Mouse (Mus musculus) cerebellum, postnatal 10 days (tissue): ENCODE data around the gene Bmp4.

ENCODE experiments used
- DNase-seq, 2 experiments: peaks; one replicate each; pipeline ENCODE4 v3.0.0; 2021; ENCODE audit warnings: mixed read lengths in 2 of 2

Gene Bmp4

GRCm38 (mm10) chr14:46385701-46386477 is 4.6 kb downstream of the Bmp4 start:
- DNase-seq, result peak; percentile 16

DNA sequence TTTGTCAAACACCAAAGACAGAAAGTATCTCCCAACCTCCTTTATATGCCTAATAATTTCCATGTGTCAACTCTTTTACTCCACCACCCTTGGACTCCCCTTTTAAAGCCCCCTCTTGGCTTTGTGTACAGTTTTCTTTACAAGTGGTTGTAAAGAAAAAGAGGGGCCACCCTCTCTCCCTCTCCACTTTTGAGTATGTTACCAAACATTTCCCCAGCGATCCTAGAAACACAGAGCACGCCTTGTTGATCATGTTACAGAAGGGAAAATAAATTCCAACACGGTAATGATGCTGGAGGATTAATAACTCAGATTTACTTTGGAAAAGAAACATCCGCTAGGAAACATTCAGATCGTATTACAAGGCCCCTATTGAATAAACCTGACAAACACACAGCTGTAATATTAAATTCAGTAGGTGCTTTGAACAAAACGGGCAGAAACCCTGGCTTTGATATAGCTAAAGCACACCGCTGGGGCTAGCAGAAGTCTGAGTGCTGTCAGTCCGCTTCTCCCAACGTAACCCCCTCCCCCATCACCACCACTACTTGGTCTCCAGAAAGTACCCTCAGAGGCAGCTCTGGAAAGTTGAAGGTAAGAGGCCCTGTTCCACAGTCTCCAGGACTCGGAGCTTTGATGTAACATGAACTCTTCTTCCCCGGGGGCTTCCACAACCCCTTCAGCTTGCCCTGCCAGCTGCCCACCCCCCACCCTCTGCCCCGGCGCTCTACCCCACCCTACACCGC is 5.3 kb downstream of the Bmp4 start:
- DNase-seq, result peak; percentile 6 to 8

GRCm38 (mm10) chr14:46381457-46381856 is 9.0 kb downstream of the Bmp4 start:
- DNase-seq, result peak; percentile 33 to 61

- DNase-seq, result peak; percentile 72 to 80
These were observed 10.2 kb downstream of the Bmp4 start for GRCm38 (mm10) chr14:46380286-46380721.

DNA sequence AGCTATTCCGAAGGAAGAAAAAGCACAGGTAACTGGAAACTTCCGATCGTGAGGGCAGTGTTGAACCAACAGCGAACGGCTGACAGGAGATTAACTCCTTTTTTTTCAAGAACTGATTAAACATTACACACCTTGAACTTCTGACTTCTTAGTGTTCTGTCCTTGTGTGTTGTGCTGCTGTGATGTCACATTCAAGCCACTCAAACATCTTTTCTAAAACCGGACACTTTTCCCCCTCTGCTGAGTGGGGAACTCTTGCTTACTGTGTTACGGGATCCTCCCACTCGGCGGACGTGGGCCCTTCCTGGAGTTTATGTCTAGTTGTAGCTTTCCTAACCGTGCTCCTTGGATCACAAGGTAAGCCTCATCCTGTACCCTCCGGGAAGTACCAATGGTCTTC is 11.2 kb downstream of the Bmp4 start, which contains the start of gene Gm15217:
Gene Gm15217, plus strand, starts transcription at position 130 of the 400 bp plus-strand sequence.
- no peak for DNase-seq

GRCm38 (mm10) chr14:46375796-46376195 is 14.7 kb downstream of the Bmp4 start:
- DNase-seq, result no peak

DNA sequence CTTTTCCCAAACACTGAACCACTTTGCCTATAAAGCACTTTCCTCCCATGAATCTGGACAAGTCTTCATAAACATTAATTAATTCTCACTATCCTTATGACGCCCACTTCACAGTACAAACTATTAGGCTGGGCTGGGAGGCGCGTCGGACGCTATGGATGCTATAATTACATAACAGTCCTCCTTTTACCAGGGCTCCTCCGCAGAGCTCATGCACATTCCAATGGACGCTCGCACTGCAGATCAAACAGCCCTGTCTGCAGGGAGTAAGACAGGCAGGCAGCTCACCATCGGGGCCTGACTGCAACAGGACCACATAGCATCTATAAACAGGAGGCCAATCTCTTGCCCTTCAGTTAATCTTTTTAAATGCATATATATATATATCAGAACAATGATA is 18.0 kb downstream of the Bmp4 start:
- no peak for DNase-seq

- DNase-seq, result no peak
These were observed 27.3 kb downstream of the Bmp4 start for GRCm38 (mm10) chr14:46363209-46363608.

GRCm38 (mm10) chr14:46357696-46358095 is 32.8 kb downstream of the Bmp4 start:
- no peak for DNase-seq

DNA sequence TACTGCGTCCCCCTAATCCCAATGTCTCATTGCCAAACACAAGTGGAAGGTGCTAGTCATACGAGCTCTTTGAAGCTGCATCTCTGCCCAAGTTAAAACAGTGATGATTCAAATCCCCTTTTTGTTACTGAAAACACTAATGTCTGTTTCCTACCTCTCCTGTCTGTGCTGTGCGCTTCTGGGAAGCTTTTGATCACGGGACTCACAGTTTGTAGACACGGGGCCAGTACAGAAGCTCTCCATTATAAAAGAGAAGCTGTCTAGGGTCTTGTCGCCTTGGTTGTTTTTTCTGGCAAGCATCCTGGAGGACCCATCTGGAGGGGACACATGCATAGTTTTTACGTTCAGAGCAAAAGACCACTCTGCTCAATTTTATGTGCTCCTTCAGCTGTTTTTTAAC is 33.2 kb downstream of the Bmp4 start:
- DNase-seq, result no peak

DNA sequence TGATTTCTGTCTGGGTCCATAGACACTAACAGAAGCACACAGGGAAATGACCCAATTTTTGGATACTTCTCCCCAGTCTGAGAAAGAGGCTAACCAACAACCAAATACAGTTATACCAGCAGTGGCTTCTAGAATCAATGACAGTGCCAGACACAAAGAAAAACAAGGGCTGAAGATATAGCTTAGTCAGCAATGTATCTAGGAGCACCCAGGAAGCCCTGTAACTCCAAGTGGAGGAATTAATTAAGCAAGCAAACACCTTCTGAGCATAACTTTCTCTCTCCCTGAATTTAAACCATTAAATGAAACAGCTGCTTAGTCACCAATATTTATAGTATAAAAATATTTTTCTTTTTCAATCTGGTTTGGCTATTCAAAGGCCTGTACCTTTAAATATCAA is 45.7 kb downstream of the Bmp4 start:
- DNase-seq, result no peak

DNA sequence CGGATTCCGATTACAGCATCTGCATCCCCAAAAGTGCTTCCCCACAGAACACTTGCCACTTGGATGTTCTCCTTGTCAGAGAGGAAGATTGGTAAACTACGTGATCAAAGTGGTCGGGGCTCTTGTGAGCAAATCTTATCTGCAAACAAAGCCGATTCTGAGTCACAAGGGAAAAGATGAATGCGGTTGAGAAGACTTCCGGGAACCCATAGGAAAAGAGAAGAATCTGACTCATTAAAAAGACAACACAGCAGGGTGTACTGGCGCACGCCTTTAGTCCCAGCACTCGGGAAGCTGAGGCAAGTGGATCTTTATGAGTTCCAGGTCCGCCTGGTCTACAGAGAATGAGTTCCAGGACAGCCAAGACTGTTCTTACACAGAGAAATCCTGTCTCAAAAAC is 51.7 kb downstream of the Bmp4 start:
- no peak for DNase-seq
